Mouse (Mus musculus) hindbrain, embryonic 16.5 days (tissue): ENCODE data around the gene Mas1. TPM values are rescaled to one million over a fixed set of nuclear protein-coding genes. Genes with fewer than 3 reads are reported as not detected.

Experiments used
- ATAC-seq: fragments of 200-750 bp; cut with Nextera tagmentation; 2 replicates; pipeline ENCODE4 v1.8.0; 2017; ENCODE audit warnings: moderate TSS enrichment, moderate library complexity
- H3K27ac ChIP-seq: fragments of 300-500 bp; sonication (generic); 2 replicates; pipeline ENCODE4 v1.5.1; 2014; ENCODE audit warnings: low read depth, mild to moderate bottlenecking, control low read depth, low read length, moderate library complexity
- H3K27me3 ChIP-seq: fragments of 300-500 bp; sonication (generic); replicated peaks from 2 replicates; pipeline ENCODE4 v1.6.1; 2014; ENCODE audit warnings: low read length; ENCODE audit not compliant: control insufficient read depth, insufficient read depth
- H3K36me3 ChIP-seq: fragments of 300-500 bp; sonication (generic); 2 replicates; pipeline ENCODE4 v1.6.1; 2014; ENCODE audit warnings: mild to moderate bottlenecking, low read length, moderate library complexity, mixed read lengths; ENCODE audit not compliant: control insufficient read depth, insufficient read depth
- H3K4me1 ChIP-seq: fragments of 300-500 bp; sonication (generic); 2 replicates; pipeline ENCODE4 v1.6.1; 2014; ENCODE audit warnings: low read depth, low read length; ENCODE audit not compliant: control insufficient read depth, insufficient read depth
- H3K4me2 ChIP-seq: fragments of 300-500 bp; sonication (generic); 2 replicates; pipeline ENCODE4 v1.6.1; 2014; ENCODE audit warnings: mild to moderate bottlenecking, low read length, control low read depth, moderate library complexity
- H3K4me3 ChIP-seq: fragments of 300-500 bp; sonication (generic); 2 replicates; pipeline ENCODE4 v1.5.1; 2014; ENCODE audit warnings: mild to moderate bottlenecking, low read length, control low read depth, moderate library complexity
- H3K9ac ChIP-seq: fragments of 300-500 bp; sonication (generic); 2 replicates; pipeline ENCODE4 v1.6.1; 2014; ENCODE audit warnings: low read depth, mild to moderate bottlenecking, control low read depth, low read length, moderate library complexity
- H3K9me3 ChIP-seq: fragments of 300-500 bp; sonication (generic); 2 replicates; pipeline ENCODE4 v1.6.1; 2014; ENCODE audit warnings: mild to moderate bottlenecking, low read length, moderate library complexity; ENCODE audit not compliant: control insufficient read depth
- WGBS: fragments of 180-500 bp; shearing (Covaris S2); extraction: QIAGEN DNeasy Blood & Tissue Kit; methylation state at CpG from one replicate; pipeline ENCODE4 v1.1.7; 2014; 5-methylcytosine and 5-hydroxymethylcytosine counted together
- polyA plus RNA-seq: library from polyadenylated mRNA; unstranded; fragments of >200 nt; fragmentation: Nextera tagmentation; extraction: Ambion mirVana; gene quantifications from 2 replicates; pipeline ENCODE4 v1.2.1, GENCODE M21; 2015

Gene Mas1
- polyA plus RNA-seq, result 0.18 TPM in 1 of 2 replicates, not detected in the other

DNA sequence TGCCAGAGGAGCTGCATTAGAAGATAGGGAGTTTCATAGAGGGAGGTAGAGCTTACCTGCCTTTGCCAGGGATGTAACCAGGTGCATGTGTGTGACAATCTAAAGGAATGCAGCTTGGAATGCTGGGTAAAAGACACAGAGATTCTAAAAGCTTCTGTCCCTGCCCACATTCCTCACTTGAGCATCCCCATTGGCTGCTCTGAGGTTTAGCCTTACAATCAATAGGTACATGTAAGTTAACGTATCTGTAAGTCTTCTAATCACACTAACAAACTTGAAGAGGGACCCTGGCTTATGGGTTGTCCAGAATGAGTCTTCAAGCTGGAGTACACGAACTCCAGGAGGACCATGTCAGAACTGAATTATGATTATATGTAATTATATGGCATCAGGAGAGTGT lies at the start of gene Mas1:
Gene Mas1, minus strand, starts transcription at position 101 of the 400 bp plus-strand sequence.
- Histone ChIP-seq H3K36me3 (no peaks in the 10 kb centered on the region), H3K4me2 (no peak within 1 kb of the TSS), H3K4me3 (no peak within 1 kb of the TSS), H3K27me3 (no peaks in the 10 kb centered on the region; the same call in 1 of the 2 replicates), H3K9me3 (no peaks in the 10 kb centered on the region), H3K27ac (no peak within 1 kb of the TSS), H3K4me1 (no peaks in the 10 kb centered on the region), H3K9ac (no peak within 1 kb of the TSS)
- WGBS, result 57% methylated on average over 2 of the region's 2 CpGs
- no peak for ATAC-seq

DNA sequence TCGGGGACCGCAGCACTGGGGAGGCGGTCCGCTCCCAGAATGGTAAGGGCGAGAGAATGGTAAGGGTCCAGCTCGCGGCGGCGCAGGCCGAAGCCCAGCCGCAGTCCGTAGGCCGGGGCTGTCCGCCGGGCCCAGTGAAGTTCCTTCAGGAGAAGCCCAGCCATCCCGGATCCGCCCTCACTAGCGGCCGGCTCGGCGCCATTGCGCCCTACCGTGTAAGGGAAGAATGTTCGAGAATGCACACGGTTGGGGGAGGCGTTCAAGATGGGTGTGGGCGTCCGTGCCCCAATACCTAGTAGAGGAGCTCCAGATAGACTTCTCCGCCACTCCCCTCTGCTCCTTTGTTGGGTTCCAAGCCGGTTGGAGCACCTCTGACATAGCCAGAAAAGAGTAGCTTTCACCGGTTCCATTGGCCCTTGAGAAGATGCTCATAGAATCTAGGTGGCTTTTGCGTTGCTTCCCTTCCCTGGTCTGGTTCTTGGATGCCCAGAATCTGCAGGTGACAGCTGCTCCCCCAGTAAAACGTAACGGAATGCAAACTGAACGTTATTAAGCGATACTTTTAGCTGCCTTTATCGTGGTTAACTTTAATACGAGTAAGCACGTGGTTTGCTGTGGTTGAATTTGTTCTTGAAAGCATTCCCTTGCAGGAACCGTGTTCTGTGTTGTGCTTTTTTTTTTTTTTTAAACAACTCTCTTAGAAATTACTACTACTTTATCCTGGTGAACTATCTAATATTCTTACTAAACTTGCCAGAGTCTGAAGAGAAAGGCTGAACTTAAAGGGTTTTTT lies 48.8 kb upstream of the Mas1 start:
- peak overlapping the region; percentile 90 for H3K4me2 ChIP-seq
- peak overlapping the region; percentile 92 for H3K9ac ChIP-seq
- H3K4me1 ChIP-seq, result peaks cover 12% of the 10 kb centered on the region
- no peaks in the 10 kb centered on the region for H3K27me3 ChIP-seq
- H3K4me3 ChIP-seq, result peak overlapping the region; percentile 84
- WGBS, result under 1% methylated on average over 40 of the region's 40 CpGs
- H3K36me3 ChIP-seq, result peaks cover 37% of the 10 kb centered on the region
- H3K9me3 ChIP-seq, result no peaks in the 10 kb centered on the region
- peak; percentile 61; the same call in 1 of the 2 replicates for ATAC-seq
- peak overlapping the region; percentile 85 for H3K27ac ChIP-seq

DNA sequence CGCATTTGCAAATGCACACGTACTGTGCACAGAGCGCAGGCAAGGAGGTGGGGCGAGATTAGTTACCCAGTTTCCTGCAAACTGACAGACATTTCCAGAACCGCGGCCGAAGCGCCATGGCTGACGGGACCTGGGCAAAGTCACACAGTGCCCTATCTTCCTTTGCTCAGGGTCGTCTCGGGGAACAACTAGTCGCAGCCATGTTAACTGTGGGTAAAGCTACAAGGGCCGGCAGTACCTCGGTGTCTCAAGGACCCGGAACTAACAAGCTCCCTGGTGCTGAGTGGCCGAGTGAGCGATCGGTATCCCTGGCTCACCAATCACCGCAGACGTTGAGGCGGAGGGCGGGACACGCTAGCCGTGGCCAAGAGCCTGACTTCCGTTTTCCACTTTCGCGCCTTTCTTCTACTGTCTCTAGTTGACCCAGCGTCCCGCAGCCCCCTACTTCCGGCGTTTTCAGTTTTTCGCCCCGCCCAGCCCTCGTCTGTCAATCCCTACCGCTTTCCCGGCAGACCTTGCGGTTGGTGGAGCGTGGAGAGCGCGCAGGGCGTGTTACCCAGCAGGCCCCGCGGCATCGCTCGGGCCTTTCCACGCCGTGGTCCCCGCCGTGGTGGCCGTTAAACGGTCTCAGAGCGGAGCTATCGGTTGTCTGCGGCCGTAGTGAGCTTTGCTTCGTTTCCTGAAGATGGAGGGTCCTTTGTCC lies 48.1 kb upstream of the Mas1 start, which contains the start of gene Mrpl18:
Gene Mrpl18, minus strand, starts transcription at position 465 of the 703 bp plus-strand sequence.
- Histone ChIP-seq H3K4me1 (peaks cover 12% of the 10 kb centered on the region), H3K4me2 (peak within 1 kb of the TSS; percentile 91), H3K9ac (peak within 1 kb of the TSS; percentile 92), H3K36me3 (peaks cover 35% of the 10 kb centered on the region), H3K9me3 (no peaks in the 10 kb centered on the region), H3K4me3 (peak within 1 kb of the TSS; percentile 84), H3K27me3 (no peaks in the 10 kb centered on the region), H3K27ac (peak within 1 kb of the TSS; percentile 85)
- peak; percentile 99 for ATAC-seq
- WGBS, result under 1% methylated on average over 51 of the region's 56 CpGs

DNA sequence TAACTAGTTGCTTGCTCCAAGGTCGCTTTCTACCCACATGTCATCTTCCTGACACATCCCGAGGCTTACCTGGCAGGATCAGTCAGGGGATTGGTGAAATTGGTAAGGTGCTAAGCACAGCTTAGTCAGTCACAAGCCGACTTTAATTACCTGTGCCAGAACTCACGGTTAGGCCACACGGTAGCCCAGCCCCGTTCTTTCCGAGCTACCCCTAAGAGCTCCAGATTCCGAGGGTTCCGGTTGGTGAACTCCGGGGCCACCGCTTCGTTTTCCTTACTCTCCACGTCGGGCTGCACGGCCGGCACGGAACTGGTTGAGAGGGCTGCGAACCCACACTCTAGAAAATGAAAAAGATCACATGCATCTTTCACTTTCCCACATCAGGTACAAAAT lies 47.5 kb upstream of the Mas1 start, which contains the start of gene Tcp1:
Gene Tcp1, plus strand, starts transcription at position 214 of the 393 bp plus-strand sequence.
- ATAC-seq, result 0 out of 2 replicates have a peak, but pooled peaks have one; percentile 1
- peak within 1 kb of the TSS; percentile 85 for H3K27ac ChIP-seq
- WGBS, result 2% methylated on average over 18 of the region's 18 CpGs

DNA sequence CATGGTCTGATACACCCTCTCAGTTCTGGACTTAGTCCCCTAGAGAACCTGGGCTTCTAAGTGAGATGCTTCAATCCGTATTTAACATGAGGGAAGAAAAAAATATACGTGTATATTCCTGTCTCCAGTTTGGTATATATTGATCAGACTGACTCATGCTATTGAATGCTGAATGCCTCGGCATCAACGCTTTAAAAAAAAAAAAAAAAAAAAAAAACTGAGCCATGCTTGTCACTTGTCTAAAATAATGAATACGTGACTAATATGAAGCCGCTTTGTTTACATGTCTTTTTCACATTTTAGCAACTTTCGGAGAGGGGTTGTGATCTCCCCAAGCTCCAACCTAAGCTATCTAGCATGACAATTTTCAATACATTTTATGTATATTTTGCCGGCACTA lies 42.4 kb upstream of the Mas1 start:
- Histone ChIP-seq H3K4me2 (no peak overlapping the region), H3K9me3 (no peaks in the 10 kb centered on the region), H3K4me3 (no peak overlapping the region), H3K9ac (no peak overlapping the region), H3K27me3 (no peaks in the 10 kb centered on the region), H3K27ac (no peak overlapping the region), H3K36me3 (peaks cover 25% of the 10 kb centered on the region), H3K4me1 (peaks cover 5% of the 10 kb centered on the region)
- WGBS, result 90% methylated on average over 8 of the region's 8 CpGs
- ATAC-seq, result no peak

More for the DNA sequence above, 47.5 kb upstream of the Mas1 start, which contains the start of gene Tcp1:
- peaks cover 35% of the 10 kb centered on the region for H3K36me3 ChIP-seq
- no peaks in the 10 kb centered on the region for H3K27me3 ChIP-seq
- peaks cover 12% of the 10 kb centered on the region for H3K4me1 ChIP-seq
- H3K9ac ChIP-seq, result peak within 1 kb of the TSS; percentile 92
- H3K9me3 ChIP-seq, result no peaks in the 10 kb centered on the region
- peak within 1 kb of the TSS; percentile 84 for H3K4me3 ChIP-seq
- H3K4me2 ChIP-seq, result peak within 1 kb of the TSS; percentile 91

DNA sequence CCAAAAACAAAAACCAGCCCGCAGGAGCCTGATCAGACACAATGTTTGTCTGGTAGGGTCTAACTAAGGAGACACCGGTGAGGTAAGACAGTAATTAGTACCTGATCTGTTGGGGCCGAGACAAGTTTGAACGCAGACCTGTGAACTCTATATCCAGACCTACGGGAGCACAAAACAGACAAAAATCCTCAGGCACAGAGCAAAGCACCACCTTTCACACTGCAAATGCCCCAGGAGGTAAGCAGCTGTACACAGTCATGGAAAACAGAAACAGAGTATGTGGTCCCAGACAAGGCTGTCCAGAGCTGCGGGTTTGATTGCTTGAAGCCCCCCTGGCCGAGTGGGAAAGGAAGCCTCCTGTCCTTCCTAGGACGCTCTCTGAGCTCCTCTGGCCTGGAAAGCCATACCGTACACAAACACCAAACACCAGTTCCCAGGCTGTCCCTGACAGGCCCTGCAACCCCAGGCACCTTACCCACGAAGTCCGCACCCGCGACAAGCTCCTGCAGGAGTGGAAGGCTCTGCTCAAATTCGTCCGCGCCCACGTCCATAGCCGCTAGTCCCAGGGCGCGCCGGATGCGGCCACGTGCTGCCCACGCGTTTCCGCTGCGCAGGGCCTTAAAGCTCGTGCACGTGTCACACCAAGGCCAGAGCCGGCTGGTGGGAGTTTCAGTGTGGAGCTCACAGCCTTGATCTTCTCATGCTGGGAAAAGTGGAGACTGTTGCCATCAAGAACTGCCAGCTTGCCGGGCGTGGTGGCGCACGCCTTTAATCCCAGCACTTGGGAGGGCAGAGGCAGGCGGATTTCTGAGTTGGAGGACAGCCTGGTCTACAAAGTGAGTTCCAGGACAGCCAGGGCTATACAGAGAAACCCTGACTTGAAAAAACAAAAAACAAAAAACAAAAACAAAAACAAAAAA lies 41.7 kb upstream of the Mas1 start, which contains the start of gene Pnldc1:
Gene Pnldc1, minus strand, starts transcription at position 870 of the 920 bp plus-strand sequence.
- WGBS, result 82% methylated on average over 35 of the region's 35 CpGs
- Histone ChIP-seq H3K27me3 (no peaks in the 10 kb centered on the region), H3K36me3 (peaks cover 29% of the 10 kb centered on the region), H3K4me2 (no peak within 1 kb of the TSS), H3K9me3 (no peaks in the 10 kb centered on the region), H3K4me1 (no peaks in the 10 kb centered on the region), H3K4me3 (no peak within 1 kb of the TSS), H3K27ac (no peak within 1 kb of the TSS), H3K9ac (no peak within 1 kb of the TSS)
- no peak for ATAC-seq

DNA sequence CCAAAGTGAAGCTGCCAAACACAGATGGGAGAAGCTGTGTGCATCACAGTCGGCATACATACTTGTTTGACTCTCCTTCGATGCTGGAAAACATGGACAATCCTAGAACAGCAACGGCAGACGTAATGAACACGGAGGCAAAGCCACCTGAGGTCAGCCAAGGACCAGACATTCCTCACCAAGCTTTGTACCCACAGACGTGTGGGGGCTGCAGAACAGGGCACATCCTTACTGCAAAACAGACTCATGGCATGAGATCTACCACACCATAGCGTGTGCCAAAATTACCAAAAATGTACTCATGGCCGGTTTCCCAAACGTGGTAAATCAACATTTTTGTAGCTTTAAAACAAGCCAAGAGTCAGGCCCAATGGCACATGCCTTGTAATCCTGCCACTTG lies 38.5 kb upstream of the Mas1 start:
- no peaks in the 10 kb centered on the region for H3K27me3 ChIP-seq
- 95% methylated on average over 9 of the region's 9 CpGs for WGBS
- no peaks in the 10 kb centered on the region for H3K9me3 ChIP-seq
- no peak overlapping the region for H3K9ac ChIP-seq
- ATAC-seq, result no peak
- no peak overlapping the region for H3K27ac ChIP-seq
- peaks cover 13% of the 10 kb centered on the region for H3K36me3 ChIP-seq
- H3K4me1 ChIP-seq, result no peaks in the 10 kb centered on the region
- H3K4me2 ChIP-seq, result no peak overlapping the region
- no peak overlapping the region for H3K4me3 ChIP-seq

DNA sequence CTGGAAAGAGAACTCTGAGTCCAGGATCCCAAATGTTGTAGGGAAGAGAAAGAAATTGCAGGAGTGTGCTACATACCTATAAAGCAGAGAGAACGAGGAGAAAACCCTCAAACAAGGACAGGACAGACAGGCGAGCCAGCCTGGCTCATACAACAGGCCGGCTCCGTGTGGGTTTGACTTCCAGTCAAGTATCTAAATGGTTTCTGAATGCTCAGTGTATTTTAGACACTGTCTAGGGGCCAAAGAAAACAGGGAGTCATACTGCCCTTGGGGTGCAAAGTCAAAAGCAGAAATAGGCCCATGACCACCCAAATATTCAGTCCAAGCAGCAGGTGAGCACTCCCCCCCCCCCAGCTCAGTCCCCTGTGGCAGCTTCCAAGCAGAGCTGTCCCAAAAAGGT lies 37.9 kb upstream of the Mas1 start:
- Histone ChIP-seq H3K9me3 (no peaks in the 10 kb centered on the region), H3K27me3 (no peaks in the 10 kb centered on the region), H3K4me3 (no peak overlapping the region), H3K36me3 (peaks cover 11% of the 10 kb centered on the region), H3K4me2 (no peak overlapping the region), H3K4me1 (no peaks in the 10 kb centered on the region), H3K9ac (no peak overlapping the region), H3K27ac (no peak overlapping the region)
- WGBS, result 92% methylated on average over 4 of the region's 4 CpGs
- no peak for ATAC-seq
